Mouse (Mus musculus) cerebellum, adult 2 months (tissue): ENCODE measurements at regions not wholly inside any gene's neighbourhood (a gene's known extent, or its start where the extent isn't known, plus 50 kb on each side); places are given as distances from the start of the nearest gene placed in this dataset.

ENCODE experiments used
- CTCF ChIP-seq: fragments of 200-500 bp; IDR thresholded peaks from 2 replicates; pipeline ENCODE4 v1.5.1; 2011; ENCODE audit warnings: low read depth, mild to moderate bottlenecking, control low read depth, low read length, moderate library complexity, borderline replicate concordance; ENCODE audit not compliant: insufficient read depth
- POLR2A ChIP-seq: fragments of 200-500 bp; IDR thresholded peaks from 2 replicates; pipeline ENCODE4 v1.6.1; 2011; ENCODE audit warnings: low read length, control low read depth, borderline replicate concordance; ENCODE audit not compliant: insufficient read depth

- TF ChIP-seq CTCF, result no peak
- TF ChIP-seq POLR2A, result no peak
These were observed 113.5 kb upstream of the Ntm start for GRCm38 (mm10) chr9:30076482-30076881.
